Mouse (Mus musculus): Measurements from ENCODE around the gene Mst1r. TPM values are rescaled to one million over a fixed set of nuclear protein-coding genes. Genes with fewer than 3 reads are reported as not detected.

Mst1r gene
- polyA plus RNA-seq (2017; shearing (Covaris generic)), result not detected

GRCm38 (mm10) chr9:107906252-107906966 lies at the start of gene Mst1r:
TSS of gene Mst1r (plus strand) at chr9:107906873.

GRCm38 (mm10) chr9:107873137-107873536 lies 33.5 kb upstream of the Mst1r start, which contains the start of gene Rbm6:
TSS of gene Rbm6 (minus strand) at chr9:107873237.

GRCm38 (mm10) chr9:107887804-107888266 lies 18.8 kb upstream of the Mst1r start, which contains the start of gene Mon1a:
TSS of gene Mon1a (plus strand) at chr9:107888151.

GRCm38 (mm10) chr9:107928169-107928568 lies 21.5 kb downstream of the Mst1r start, which contains the start of gene Actl11:
TSS of gene Actl11 (plus strand) at chr9:107928469.

GRCm38 (mm10) chr9:107935374-107935773 lies 28.7 kb downstream of the Mst1r start, which contains the start of gene Camkv:
TSS of gene Camkv (plus strand) at chr9:107935674.

GRCm38 (mm10) chr9:107949922-107950235 lies 43.2 kb downstream of the Mst1r start, which contains the start of gene Traip:
TSS of gene Traip (plus strand) at chr9:107950136.

Other genes starting within 250 kb of the Mst1r start
- gene Slc38a3, start 237.3 kb upstream of the Mst1r start, polyA plus RNA-seq (2017; shearing (Covaris generic)), result not detected
- gene Gnat1, start 227.2 kb upstream of the Mst1r start, polyA plus RNA-seq (2017; shearing (Covaris generic)), result 0.67 TPM
- gene Sema3f, start 196.4 kb upstream of the Mst1r start, polyA plus RNA-seq (2017; shearing (Covaris generic)), result not detected
- 311 TPM for gene Rbm5, start 135.9 kb upstream of the Mst1r start, polyA plus RNA-seq (2017; shearing (Covaris generic))
- gene Rbm6, start 33.6 kb upstream of the Mst1r start, polyA plus RNA-seq (2017; shearing (Covaris generic)), result 106 TPM
- 24.3 TPM for gene Mon1a, start 18.7 kb upstream of the Mst1r start, polyA plus RNA-seq (2017; shearing (Covaris generic))
- not detected for gene Actl11, start 21.6 kb downstream of the Mst1r start, polyA plus RNA-seq (2017; shearing (Covaris generic))
- gene Camkv, start 28.8 kb downstream of the Mst1r start, polyA plus RNA-seq (2017; shearing (Covaris generic)), result 0.13 TPM
- 4.1 TPM for gene Traip, start 43.3 kb downstream of the Mst1r start, polyA plus RNA-seq (2017; shearing (Covaris generic))
- gene Uba7, start 68.6 kb downstream of the Mst1r start, polyA plus RNA-seq (2017; shearing (Covaris generic)), result 260 TPM
- 0.25 TPM for gene Gm20661, start 76.2 kb downstream of the Mst1r start, polyA plus RNA-seq (2017; shearing (Covaris generic))
- gene Inka1, start 79.0 kb downstream of the Mst1r start, polyA plus RNA-seq (2017; shearing (Covaris generic)), result 1.9 TPM
- gene Cdhr4, start 85.6 kb downstream of the Mst1r start, polyA plus RNA-seq (2017; shearing (Covaris generic)), result 0.41 TPM
- not detected for gene Gm20662, start 89.5 kb downstream of the Mst1r start, polyA plus RNA-seq (2017; shearing (Covaris generic))
- 143 TPM for gene Ip6k1, start 95.6 kb downstream of the Mst1r start, polyA plus RNA-seq (2017; shearing (Covaris generic))
- gene Gmppb, start 142.4 kb downstream of the Mst1r start, polyA plus RNA-seq (2017; shearing (Covaris generic)), result 35.5 TPM
- gene Amigo3, start 146.3 kb downstream of the Mst1r start, polyA plus RNA-seq (2017; shearing (Covaris generic)), result 4.6 TPM
- 1.5 TPM for gene Mst1, start 173.6 kb downstream of the Mst1r start, polyA plus RNA-seq (2017; shearing (Covaris generic))
- 146 TPM for gene Rnf123, start 176.5 kb downstream of the Mst1r start, polyA plus RNA-seq (2017; shearing (Covaris generic))
- gene Apeh, start 187.7 kb downstream of the Mst1r start, polyA plus RNA-seq (2017; shearing (Covaris generic)), result 118 TPM